Mouse (Mus musculus) midbrain, embryonic 11.5 days (tissue): ENCODE measurements around the gene Nav2. TPM values are rescaled to one million over a fixed set of nuclear protein-coding genes. Genes with fewer than 3 reads are reported as not detected.
A peak's percentile ranks its signal among the peaks of the same experiment; 100 is the strongest.

ENCODE experiments used
- ATAC-seq: fragments of 200-750 bp; cut with Nextera tagmentation; 2 replicates; pipeline ENCODE4 v1.8.0; 2017; ENCODE audit warnings: moderate TSS enrichment, moderate library complexity; ENCODE audit not compliant: low FRiP score
- DNase-seq: peaks from one replicate; pipeline ENCODE4 v3.0.0; 2015; ENCODE audit warnings: low spot score; ENCODE audit errors: missing footprints
- H3K27ac ChIP-seq: fragments of 300-500 bp; sonication (generic); 2 replicates; pipeline ENCODE4 v1.5.1; 2014; ENCODE audit warnings: low read depth, low read length
- H3K27me3 ChIP-seq: fragments of 300-500 bp; sonication (generic); 2 replicates; pipeline ENCODE4 v1.6.1; 2014; ENCODE audit warnings: mild to moderate bottlenecking, low read length, moderate library complexity, mixed read lengths; ENCODE audit not compliant: control insufficient read depth, insufficient read depth
- H3K36me3 ChIP-seq: fragments of 300-500 bp; sonication (generic); 2 replicates; pipeline ENCODE4 v1.6.1; 2014; ENCODE audit warnings: mild to moderate bottlenecking, low read length, moderate library complexity, mixed read lengths; ENCODE audit not compliant: control insufficient read depth, insufficient read depth
- H3K4me1 ChIP-seq: fragments of 300-500 bp; sonication (generic); 2 replicates; pipeline ENCODE4 v1.6.1; 2014; ENCODE audit warnings: low read length; ENCODE audit not compliant: control insufficient read depth, insufficient read depth
- H3K4me2 ChIP-seq: fragments of 300-500 bp; sonication (generic); 2 replicates; pipeline ENCODE4 v1.6.1; 2014; ENCODE audit warnings: mild to moderate bottlenecking, moderate library complexity
- H3K4me3 ChIP-seq: fragments of 300-500 bp; sonication (generic); 2 replicates; pipeline ENCODE4 v1.5.1; 2014; ENCODE audit warnings: low read depth, low read length
- H3K9ac ChIP-seq: fragments of 300-500 bp; sonication (generic); 2 replicates; pipeline ENCODE4 v1.6.1; 2014; ENCODE audit warnings: low read length
- H3K9me3 ChIP-seq: fragments of 300-500 bp; sonication (generic); 2 replicates; pipeline ENCODE4 v1.6.1; 2016; ENCODE audit warnings: low read length; ENCODE audit not compliant: control insufficient read depth
- WGBS: fragments of 180-500 bp; shearing (Covaris S2); extraction: QIAGEN DNeasy Blood & Tissue Kit; methylation state at CpG from one replicate; pipeline ENCODE4 v1.1.7; 2014; 5-methylcytosine and 5-hydroxymethylcytosine counted together
- polyA plus RNA-seq: library from polyadenylated mRNA; unstranded; fragments of >200 nt; fragmentation: Nextera tagmentation; extraction: Ambion mirVana; gene quantifications from 2 replicates; pipeline ENCODE4 v1.2.1, GENCODE M21; 2014

Gene Nav2
- polyA plus RNA-seq, 1 experiment from 2014 or later, result 15.9 TPM

GRCm38 (mm10) chr7:48883525-48884265 is 24.8 kb upstream of the Nav2 start:
- WGBS, result 89% methylated on average over 4 of the region's 4 CpGs
- ATAC-seq (no peak), DNase-seq (no peak)
- no peak overlapping the region for H3K4me3 ChIP-seq
- H3K9me3 ChIP-seq, result no peaks in the 10 kb centered on the region
- H3K4me1 ChIP-seq, result peaks cover 27% of the 10 kb centered on the region
- H3K27me3 ChIP-seq, result peaks cover 15% of the 10 kb centered on the region; the same call in 1 of the 2 replicates
- no peak overlapping the region for H3K27ac ChIP-seq
- H3K9ac ChIP-seq, result no peak overlapping the region
- H3K4me2 ChIP-seq, result no peak overlapping the region
- no peaks in the 10 kb centered on the region for H3K36me3 ChIP-seq

- no peak overlapping the region for H3K27ac ChIP-seq
- H3K9me3 ChIP-seq, result no peaks in the 10 kb centered on the region
- H3K4me1 ChIP-seq, result peaks cover 24% of the 10 kb centered on the region
- H3K36me3 ChIP-seq, result no peaks in the 10 kb centered on the region
- H3K4me3 ChIP-seq, result no peak overlapping the region
- DNase-seq, result no peak
- H3K4me2 ChIP-seq, result no peak overlapping the region
- H3K9ac ChIP-seq, result no peak overlapping the region
- ATAC-seq, result no peak
- peaks cover 15% of the 10 kb centered on the region; the same call in 1 of the 2 replicates for H3K27me3 ChIP-seq
- WGBS, result 82% methylated on average over 5 of the region's 5 CpGs
These were observed 24.3 kb upstream of the Nav2 start for GRCm38 (mm10) chr7:48884266-48884611.

DNA sequence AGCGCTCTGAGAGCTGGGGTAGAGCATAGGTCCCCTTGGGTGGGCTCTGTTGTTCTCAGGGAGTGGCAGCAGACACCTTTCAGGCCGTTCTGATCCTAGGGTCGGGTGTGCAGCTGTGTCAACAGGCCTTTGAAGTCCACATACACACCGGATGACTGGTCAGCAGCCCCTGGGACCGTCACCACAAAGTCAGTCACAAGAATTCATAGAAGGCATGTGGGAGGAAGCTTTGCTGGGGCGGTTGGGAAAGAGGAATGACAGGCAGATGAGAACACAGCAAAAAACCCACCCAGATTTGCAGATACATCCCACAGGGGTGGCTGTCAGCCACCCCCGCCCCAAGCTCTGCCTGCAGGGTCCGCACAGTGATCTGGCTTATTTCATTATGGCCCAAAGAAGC is 20.5 kb upstream of the Nav2 start:
- Histone ChIP-seq H3K9ac (no peak overlapping the region), H3K27ac (no peak overlapping the region)

DNA sequence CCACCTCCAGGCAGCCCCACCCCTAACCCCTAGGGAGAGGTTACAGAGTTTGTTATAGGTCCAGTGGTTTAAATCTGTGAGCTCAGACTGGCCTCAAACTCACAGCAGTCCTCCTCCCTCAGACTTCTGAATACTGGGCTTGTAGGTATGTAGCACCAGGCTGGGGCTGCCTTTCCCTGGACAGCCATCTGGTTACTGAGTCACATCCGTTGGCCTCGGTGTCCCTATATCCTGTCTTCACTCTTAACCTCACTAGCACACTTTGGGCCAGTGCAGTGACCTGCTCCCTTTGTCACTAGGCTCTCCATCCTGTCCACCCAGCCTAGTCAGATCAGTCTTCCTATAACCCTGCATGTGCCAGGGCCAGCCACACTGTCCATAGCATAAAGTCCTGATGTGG is 19.8 kb upstream of the Nav2 start:
- Histone ChIP-seq H3K9me3 (no peaks in the 10 kb centered on the region), H3K4me3 (no peak overlapping the region), H3K4me2 (no peak overlapping the region), H3K9ac (no peak overlapping the region), H3K27me3 (peaks cover 3% of the 10 kb centered on the region; the same call in 1 of the 2 replicates), H3K27ac (no peak overlapping the region), H3K4me1 (peaks cover 22% of the 10 kb centered on the region), H3K36me3 (no peaks in the 10 kb centered on the region)
- DNase-seq (no peak), ATAC-seq (no peak)
- WGBS, result 88% methylated on average over 2 of the region's 2 CpGs

More for the DNA sequence above, 20.5 kb upstream of the Nav2 start:
- DNase-seq, result no peak
- Histone ChIP-seq H3K4me3 (no peak overlapping the region), H3K9me3 (no peaks in the 10 kb centered on the region), H3K4me2 (no peak overlapping the region), H3K4me1 (peaks cover 24% of the 10 kb centered on the region), H3K27me3 (peaks cover 8% of the 10 kb centered on the region; the same call in 1 of the 2 replicates), H3K36me3 (no peaks in the 10 kb centered on the region)
- 37% methylated on average over 8 of the region's 8 CpGs for WGBS
- no peak for ATAC-seq

- 48% methylated on average over 5 of the region's 5 CpGs for WGBS
- peaks cover 22% of the 10 kb centered on the region for H3K4me1 ChIP-seq
- H3K4me2 ChIP-seq, result no peak overlapping the region
- ATAC-seq, result peak; percentile 64; the same call in 1 of the 2 replicates
- no peaks in the 10 kb centered on the region for H3K9me3 ChIP-seq
- no peak for DNase-seq
- H3K27ac ChIP-seq, result no peak overlapping the region; the same call in 1 of the 2 replicates
- no peak overlapping the region for H3K9ac ChIP-seq
- no peak overlapping the region for H3K4me3 ChIP-seq
- no peaks in the 10 kb centered on the region for H3K36me3 ChIP-seq
- peaks cover 6% of the 10 kb centered on the region; the same call in 1 of the 2 replicates for H3K27me3 ChIP-seq
These were observed 17.5 kb upstream of the Nav2 start for GRCm38 (mm10) chr7:48891029-48891428.

- H3K4me1 ChIP-seq, result peaks cover 24% of the 10 kb centered on the region
- H3K27me3 ChIP-seq, result peaks cover 6% of the 10 kb centered on the region; the same call in 1 of the 2 replicates
- ATAC-seq (no peak), DNase-seq (no peak)
- H3K9me3 ChIP-seq, result no peaks in the 10 kb centered on the region
- no peak overlapping the region for H3K4me2 ChIP-seq
- no peak overlapping the region for H3K27ac ChIP-seq
- no peak overlapping the region for H3K9ac ChIP-seq
- H3K36me3 ChIP-seq, result no peaks in the 10 kb centered on the region
- H3K4me3 ChIP-seq, result no peak overlapping the region
- WGBS, result 83% methylated on average over 7 of the region's 7 CpGs
These were observed 15.4 kb upstream of the Nav2 start for GRCm38 (mm10) chr7:48893093-48893492.

- peaks cover 6% of the 10 kb centered on the region; the same call in 1 of the 2 replicates for H3K27me3 ChIP-seq
- ATAC-seq, result peak; percentile 4; the same call in 1 of the 2 replicates
- H3K27ac ChIP-seq, result no peak overlapping the region
- WGBS, result under 1% methylated on average over 6 of the region's 6 CpGs
- H3K4me1 ChIP-seq, result peaks cover 19% of the 10 kb centered on the region
- peak; percentile 99 for DNase-seq
- no peak overlapping the region for H3K4me2 ChIP-seq
- no peak overlapping the region for H3K9ac ChIP-seq
- no peaks in the 10 kb centered on the region for H3K36me3 ChIP-seq
- no peaks in the 10 kb centered on the region for H3K9me3 ChIP-seq
- H3K4me3 ChIP-seq, result no peak overlapping the region
These were observed 14.4 kb upstream of the Nav2 start for GRCm38 (mm10) chr7:48894152-48894551.

GRCm38 (mm10) chr7:48894763-48895162 is 13.8 kb upstream of the Nav2 start:
- WGBS, result 73% methylated on average over 6 of the region's 6 CpGs
- Histone ChIP-seq H3K27ac (no peak overlapping the region), H3K27me3 (peaks cover 6% of the 10 kb centered on the region; the same call in 1 of the 2 replicates), H3K36me3 (no peaks in the 10 kb centered on the region), H3K4me3 (no peak overlapping the region), H3K4me1 (peaks cover 19% of the 10 kb centered on the region), H3K9ac (no peak overlapping the region), H3K9me3 (no peaks in the 10 kb centered on the region), H3K4me2 (no peak overlapping the region)
- ATAC-seq (no peak), DNase-seq (no peak)

- WGBS, result 93% methylated on average over 4 of the region's 4 CpGs
- DNase-seq (no peak), ATAC-seq (no peak)
- H3K9ac ChIP-seq, result no peak overlapping the region
- H3K4me2 ChIP-seq, result no peak overlapping the region
- peaks cover 6% of the 10 kb centered on the region; the same call in 1 of the 2 replicates for H3K27me3 ChIP-seq
- no peaks in the 10 kb centered on the region for H3K9me3 ChIP-seq
- H3K36me3 ChIP-seq, result no peaks in the 10 kb centered on the region
- no peak overlapping the region for H3K4me3 ChIP-seq
- no peak overlapping the region for H3K27ac ChIP-seq
- peaks cover 19% of the 10 kb centered on the region for H3K4me1 ChIP-seq
These were observed 13.0 kb upstream of the Nav2 start for GRCm38 (mm10) chr7:48895475-48895874.
